Mouse (Mus musculus) yolk sac, embryonic 10.5 days (tissue): ENCODE data around the gene Agk.

Experiments
- DNase-seq: peaks from one replicate; pipeline ENCODE4 v3.0.0-alpha.2; 2017; ENCODE audit warnings: low spot score

Agk gene

GRCm38 (mm10) chr6:40443281-40443928 is 118.4 kb downstream of the Agk start:
- no peak for DNase-seq
